Mouse (Mus musculus) intestine, postnatal 0 days (tissue): ENCODE results near the gene Snapc5. TPM values are rescaled to one million over a fixed set of nuclear protein-coding genes. Genes with fewer than 3 reads are reported as not detected.
"Not testable (repeated sequence)": the region's sequence is repeated elsewhere in the genome, so short reads cannot be mapped to it uniquely, and the experiment has no call there.

ENCODE experiments used
- ATAC-seq: fragments of 200-750 bp; cut with Nextera tagmentation; 2 replicates; pipeline ENCODE4 v1.8.0; 2017; ENCODE audit warnings: mild to moderate bottlenecking, moderate TSS enrichment, moderate library complexity
- H3K27ac ChIP-seq: fragments of 300-500 bp; sonication (generic); 2 replicates; pipeline ENCODE4 v1.5.1; 2014; ENCODE audit warnings: mild to moderate bottlenecking, low read depth, low read length, moderate library complexity
- H3K27me3 ChIP-seq: fragments of 300-500 bp; sonication (generic); replicated peaks from 2 replicates; pipeline ENCODE4 v1.6.1; 2014; ENCODE audit warnings: low read length, mixed read lengths; ENCODE audit not compliant: control insufficient read depth, insufficient read depth
- H3K36me3 ChIP-seq: fragments of 300-500 bp; sonication (generic); 2 replicates; pipeline ENCODE4 v1.6.1; 2014; ENCODE audit warnings: mild to moderate bottlenecking, moderate library complexity; ENCODE audit not compliant: control insufficient read depth, insufficient read depth
- H3K4me1 ChIP-seq: fragments of 300-500 bp; sonication (generic); replicated peaks from 2 replicates; pipeline ENCODE4 v1.6.1; 2014; ENCODE audit warnings: antibody characterized with exemption, low read length, mixed read lengths; ENCODE audit not compliant: control insufficient read depth, insufficient read depth
- H3K4me2 ChIP-seq: fragments of 300-500 bp; sonication (generic); replicated peaks from 2 replicates; pipeline ENCODE4 v1.6.1; 2014; ENCODE audit warnings: low read depth, mild to moderate bottlenecking, moderate library complexity
- H3K4me3 ChIP-seq: fragments of 300-500 bp; sonication (generic); 2 replicates; pipeline ENCODE4 v1.5.1; 2014; ENCODE audit warnings: low read depth, low read length
- H3K9ac ChIP-seq: fragments of 300-500 bp; sonication (generic); 2 replicates; pipeline ENCODE4 v1.6.1; 2014; ENCODE audit warnings: mild to moderate bottlenecking, low read depth, low read length
- H3K9me3 ChIP-seq: fragments of 300-500 bp; sonication (generic); 2 replicates; pipeline ENCODE4 v1.6.1; 2016; ENCODE audit warnings: mixed run types; ENCODE audit not compliant: control insufficient read depth
- CTCF ChIP-seq: sonication (generic); IDR thresholded peaks from 2 replicates; pipeline ENCODE4 v1.5.1; 2016; ENCODE audit warnings: low read depth, mild to moderate bottlenecking, control low read depth, antibody characterized with exemption, moderate library complexity
- WGBS: fragments of 180-500 bp; shearing (Covaris S2); extraction: QIAGEN DNeasy Blood & Tissue Kit; methylation state at CpG from one replicate; pipeline ENCODE4 v1.1.7; 2014; 5-methylcytosine and 5-hydroxymethylcytosine counted together
- polyA plus RNA-seq: library from polyadenylated mRNA; unstranded; fragments of >200 nt; fragmentation: Nextera tagmentation; extraction: Ambion mirVana; gene quantifications from 2 replicates; pipeline ENCODE4 v1.2.1, GENCODE M21; 2015

The Snapc5 gene
- 32.9 and 36.7 TPM in 2 replicates for polyA plus RNA-seq

GRCm38 (mm10) chr9:64178974-64179646, at the start of gene Snapc5:
TSS of gene Snapc5 (plus strand) at chr9:64179274.
- Histone ChIP-seq H3K27ac (peak within 1 kb of the TSS; percentile 87), H3K9me3 (no peaks in the 10 kb centered on the region), H3K4me1 (peaks cover 4% of the 10 kb centered on the region; the same call in 1 of the 2 replicates), H3K4me2 (peak within 1 kb of the TSS; percentile 71), H3K9ac (peak within 1 kb of the TSS; percentile 67), H3K4me3 (peak within 1 kb of the TSS; percentile 70), H3K27me3 (no peaks in the 10 kb centered on the region), H3K36me3 (peaks cover 52% of the 10 kb centered on the region)
- ATAC-seq, result peak; percentile 94
- TF ChIP-seq CTCF, result peak; percentile 75
- WGBS, result under 1% methylated on average over 35 of the region's 35 CpGs

DNA sequence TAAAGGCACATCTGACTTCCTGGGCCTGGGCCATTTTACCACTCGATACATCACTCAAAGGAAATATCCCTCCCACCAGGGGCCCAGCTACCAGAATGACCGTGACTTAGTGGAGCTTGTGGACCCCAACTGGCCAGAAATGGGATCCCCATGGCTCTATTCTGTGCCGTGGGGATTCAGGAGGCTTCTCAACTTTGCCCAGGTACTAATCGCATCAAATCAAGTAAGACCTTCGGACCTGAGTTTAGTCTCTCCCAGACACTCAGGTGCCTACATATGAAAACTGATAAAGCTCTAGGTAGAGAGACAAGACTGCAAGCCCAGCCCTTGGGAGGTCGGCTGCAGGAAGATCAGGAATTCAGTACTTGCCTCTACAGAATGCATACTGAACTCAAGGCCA, 47.5 kb upstream of the Snapc5 start:
- H3K9ac ChIP-seq, result no peak overlapping the region
- peak; percentile 53; the same call in 1 of the 2 replicates for ATAC-seq
- no peaks in the 10 kb centered on the region for H3K9me3 ChIP-seq
- H3K27ac ChIP-seq, result no peak overlapping the region
- no peak overlapping the region for H3K4me2 ChIP-seq
- no peak for TF ChIP-seq CTCF
- no peaks in the 10 kb centered on the region for H3K36me3 ChIP-seq
- H3K4me3 ChIP-seq, result no peak overlapping the region
- H3K4me1 ChIP-seq, result 0 out of 2 replicates have a peak, but pooled peaks cover 7% of the 10 kb centered on the region
- H3K27me3 ChIP-seq, result no peaks in the 10 kb centered on the region
- 53% methylated on average over 6 of the region's 6 CpGs for WGBS

DNA sequence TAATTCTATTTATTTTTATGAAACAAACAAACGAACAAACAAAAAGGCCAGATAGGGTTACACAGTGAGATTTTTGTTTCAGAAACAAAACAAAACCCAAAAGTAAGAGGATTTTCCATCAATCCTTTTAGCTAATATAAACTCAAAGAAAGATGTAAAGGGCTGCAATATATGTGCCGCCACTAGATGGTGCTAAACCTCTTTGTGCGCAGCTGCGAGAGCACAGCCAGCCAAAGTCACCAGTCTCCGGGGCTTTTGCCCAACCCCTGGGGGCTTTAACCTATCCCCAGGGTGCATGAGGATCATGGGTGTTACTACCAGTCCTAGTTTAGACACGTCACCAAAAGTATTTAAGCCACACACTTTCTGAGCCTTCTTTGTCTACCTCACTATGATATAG, 40.2 kb upstream of the Snapc5 start:
- not testable (repeated sequence) for H3K4me3 ChIP-seq, H3K9me3 ChIP-seq, H3K27ac ChIP-seq, H3K27me3 ChIP-seq, H3K36me3 ChIP-seq, ATAC-seq, H3K4me2 ChIP-seq, H3K4me1 ChIP-seq, H3K9ac ChIP-seq
- TF ChIP-seq CTCF, result peak; percentile 77
- WGBS, result 5% methylated on average over 6 of the region's 6 CpGs

GRCm38 (mm10) chr9:64139879-64140278, 39.2 kb upstream of the Snapc5 start:
- Histone ChIP-seq H3K4me1 (no peaks in the 10 kb centered on the region), H3K4me2 (no peak overlapping the region), H3K9ac (no peak overlapping the region), H3K27me3 (no peaks in the 10 kb centered on the region), H3K27ac (no peak overlapping the region), H3K4me3 (no peak overlapping the region), H3K9me3 (no peaks in the 10 kb centered on the region), H3K36me3 (0 out of 2 replicates have a peak, but pooled peaks cover 7% of the 10 kb centered on the region)
- TF ChIP-seq CTCF, result no peak
- 82% methylated on average over 9 of the region's 9 CpGs for WGBS
- no peak for ATAC-seq

DNA sequence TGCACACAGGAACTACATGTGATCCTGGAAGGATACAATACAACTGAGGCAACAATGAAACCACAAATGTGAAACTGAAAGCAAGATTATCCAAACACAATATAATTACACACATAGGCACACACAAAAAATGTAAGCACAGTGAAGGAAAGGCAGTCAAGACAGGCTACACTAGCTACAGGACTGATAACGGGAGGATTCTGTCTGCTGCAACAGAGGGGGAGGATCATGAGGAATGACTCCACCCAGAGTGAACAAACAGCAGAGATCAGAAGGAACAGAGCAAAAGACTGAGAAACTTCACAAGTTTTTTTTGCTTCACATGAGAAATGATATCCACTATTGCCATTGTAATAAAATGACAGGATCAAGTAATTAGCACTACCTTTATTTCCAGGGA, 22.4 kb upstream of the Snapc5 start:
- no peak for ATAC-seq
- no peak overlapping the region for H3K9ac ChIP-seq
- H3K4me2 ChIP-seq, result no peak overlapping the region
- 65% methylated on average over 1 of the region's 1 CpGs for WGBS
- no peaks in the 10 kb centered on the region for H3K27me3 ChIP-seq
- H3K36me3 ChIP-seq, result peaks cover 19% of the 10 kb centered on the region
- no peak overlapping the region for H3K4me3 ChIP-seq
- H3K4me1 ChIP-seq, result no peaks in the 10 kb centered on the region
- no peak overlapping the region for H3K27ac ChIP-seq
- H3K9me3 ChIP-seq, result no peaks in the 10 kb centered on the region
- no peak for TF ChIP-seq CTCF

- Histone ChIP-seq H3K36me3 (peaks cover 21% of the 10 kb centered on the region), H3K4me2 (no peak overlapping the region), H3K9ac (no peak overlapping the region), H3K9me3 (no peaks in the 10 kb centered on the region), H3K4me3 (no peak overlapping the region), H3K27ac (no peak overlapping the region), H3K4me1 (no peaks in the 10 kb centered on the region), H3K27me3 (no peaks in the 10 kb centered on the region)
- TF ChIP-seq CTCF, result no peak
- WGBS, result 91% methylated on average over 5 of the region's 5 CpGs
- ATAC-seq, result no peak
These were observed 18.6 kb upstream of the Snapc5 start for GRCm38 (mm10) chr9:64160471-64160870.

- H3K4me1 ChIP-seq, H3K27me3 ChIP-seq, H3K9ac ChIP-seq, H3K4me3 ChIP-seq, H3K4me2 ChIP-seq, H3K9me3 ChIP-seq, H3K27ac ChIP-seq, ATAC-seq, H3K36me3 ChIP-seq: not testable (repeated sequence)
- 74% methylated on average over 3 of the region's 3 CpGs for WGBS
These were observed 9.1 kb upstream of the Snapc5 start for GRCm38 (mm10) chr9:64169967-64170366.
